Mouse (Mus musculus): ENCODE results near the gene Rita1.

Gene Rita1

GRCm38 (mm10) chr5:120627515-120628300, 15.3 kb upstream of the Rita1 start:
- DNase-seq (ENCODE audit: low spot score in 2 of 2): no peak

- no peak for DNase-seq (ENCODE audit: low spot score in 2 of 2)
These were observed 14.0 kb upstream of the Rita1 start for GRCm38 (mm10) chr5:120626399-120626798.

- DNase-seq (ENCODE audit: low spot score in 2 of 2): no peak
These were observed 12.0 kb upstream of the Rita1 start for GRCm38 (mm10) chr5:120624427-120624826.

GRCm38 (mm10) chr5:120622198-120622851, 9.9 kb upstream of the Rita1 start:
- DNase-seq (ENCODE audit: low spot score in 2 of 2): no peak

- DNase-seq (ENCODE audit: low spot score in 2 of 2): no peak
These were observed 9.4 kb upstream of the Rita1 start for GRCm38 (mm10) chr5:120621846-120622197.

GRCm38 (mm10) chr5:120621078-120621765, 8.8 kb upstream of the Rita1 start:
- no peak for DNase-seq (ENCODE audit: low spot score in 2 of 2)

- DNase-seq (ENCODE audit: low spot score in 2 of 2): peak; percentile 68 to 85
These were observed 8.1 kb upstream of the Rita1 start for GRCm38 (mm10) chr5:120620375-120621077.

GRCm38 (mm10) chr5:120619201-120619600, 6.8 kb upstream of the Rita1 start:
- no peak for DNase-seq (ENCODE audit: low spot score in 2 of 2)

GRCm38 (mm10) chr5:120618778-120619177, 6.4 kb upstream of the Rita1 start:
- DNase-seq (ENCODE audit: low spot score in 2 of 2): no peak

- DNase-seq (ENCODE audit: low spot score in 2 of 2): no peak
These were observed 3.5 kb upstream of the Rita1 start for GRCm38 (mm10) chr5:120615903-120616302.

- peak; percentile 100 for DNase-seq (ENCODE audit: low spot score in 2 of 2)
These were observed 624 bp upstream of the Rita1 start for GRCm38 (mm10) chr5:120612822-120613604.

GRCm38 (mm10) chr5:120611416-120611815, 973 bp downstream of the Rita1 start:
- DNase-seq (ENCODE audit: low spot score in 2 of 2): no peak

GRCm38 (mm10) chr5:120610906-120611305, 1.5 kb downstream of the Rita1 start:
- no peak for DNase-seq (ENCODE audit: low spot score in 2 of 2)

GRCm38 (mm10) chr5:120609246-120609775, 3.1 kb downstream of the Rita1 start:
- no peak for DNase-seq (ENCODE audit: low spot score in 2 of 2)

GRCm38 (mm10) chr5:120607335-120607734, 5.1 kb downstream of the Rita1 start:
- DNase-seq (ENCODE audit: low spot score in 2 of 2): no peak

GRCm38 (mm10) chr5:120606590-120607200, 5.7 kb downstream of the Rita1 start:
- no peak for DNase-seq (ENCODE audit: low spot score in 2 of 2)

- peak; percentile 76 to 92 for DNase-seq (ENCODE audit: low spot score in 2 of 2)
These were observed 6.7 kb downstream of the Rita1 start for GRCm38 (mm10) chr5:120605688-120606087.

- no peak for DNase-seq (ENCODE audit: low spot score in 2 of 2)
These were observed 7.1 kb downstream of the Rita1 start for GRCm38 (mm10) chr5:120605241-120605661.

- DNase-seq (ENCODE audit: low spot score in 2 of 2): peak in 1 of 2 experiments; percentile 84
These were observed 7.5 kb downstream of the Rita1 start for GRCm38 (mm10) chr5:120604839-120605238.

GRCm38 (mm10) chr5:120603515-120603914, 8.9 kb downstream of the Rita1 start:
- DNase-seq (ENCODE audit: low spot score in 2 of 2): no peak

Measured in urinary bladder, postnatal 4 days (tissue).